Mouse (Mus musculus) myocyte (in vitro differentiated cells): ENCODE measurements at regions not wholly inside any gene's neighbourhood (a gene's known extent, or its start where the extent isn't known, plus 50 kb on each side); places are given as distances from the start of the nearest gene placed in this dataset.

Experiments used
- CEBPB ChIP-seq: IDR thresholded peaks from 2 replicates; pipeline ENCODE4 v1.6.1; 2011; ENCODE audit warnings: mild to moderate bottlenecking, moderate library complexity; ENCODE audit not compliant: poor library complexity, insufficient read depth, severe bottlenecking
- E2F4 ChIP-seq: IDR thresholded peaks from one replicate; pipeline ENCODE4 v1.6.1; 2011; ENCODE audit warnings: mild to moderate bottlenecking, control low read depth, moderate library complexity; ENCODE audit not compliant: insufficient read depth
- MAX ChIP-seq: IDR thresholded peaks from one replicate; pipeline ENCODE4 v1.6.1; 2011; ENCODE audit warnings: low read depth, mild to moderate bottlenecking, control low read depth
- MYOD1 ChIP-seq, 3 experiments: IDR thresholded peaks; one replicate each; pipeline ENCODE4 v1.6.1; 2011; ENCODE audit warnings: control low read depth in 2 of 3, low read depth in 2 of 3, mild to moderate bottlenecking in 2 of 3, moderate library complexity in 1 of 3; ENCODE audit not compliant: insufficient read length in 2 of 3, control insufficient read depth in 1 of 3
- MYOG ChIP-seq, 3 experiments: IDR thresholded peaks; one replicate each; pipeline ENCODE4 v1.6.1; 2011; ENCODE audit warnings: control low read depth in 2 of 3, low read depth in 2 of 3, mild to moderate bottlenecking in 2 of 3; ENCODE audit not compliant: insufficient read length in 2 of 3, control insufficient read depth in 1 of 3, insufficient read depth in 1 of 3
- POLR2A ChIP-seq: IDR thresholded peaks from one replicate; pipeline ENCODE4 v1.6.1; 2011; ENCODE audit warnings: low read depth, mild to moderate bottlenecking, control low read depth, moderate library complexity; ENCODE audit not compliant: insufficient read length
- POLR2AphosphoS2 ChIP-seq: IDR thresholded peaks from one replicate; pipeline ENCODE4 v1.6.1; 2011; ENCODE audit warnings: low read depth, control low read depth; ENCODE audit not compliant: insufficient read length
- REST ChIP-seq: IDR thresholded peaks from one replicate; pipeline ENCODE4 v1.6.1; 2011; ENCODE audit warnings: mild to moderate bottlenecking, control low read depth, moderate library complexity; ENCODE audit not compliant: insufficient read depth, insufficient read length
- TCF12 ChIP-seq: IDR thresholded peaks from one replicate; pipeline ENCODE4 v1.6.1; 2011; ENCODE audit warnings: mild to moderate bottlenecking, control low read depth; ENCODE audit not compliant: poor library complexity, insufficient read depth, severe bottlenecking
- TCF3 ChIP-seq: IDR thresholded peaks from one replicate; pipeline ENCODE4 v1.6.1; 2011; ENCODE audit warnings: low read depth, control low read depth; ENCODE audit not compliant: insufficient read length
- USF1 ChIP-seq: IDR thresholded peaks from one replicate; pipeline ENCODE4 v1.6.1; 2011; ENCODE audit warnings: low read depth, mild to moderate bottlenecking, control low read depth, moderate library complexity

GRCm38 (mm10) chr8:42043526-42043925, 626.7 kb upstream of the Frg1 start:
- TF ChIP-seq POLR2A (no peak), MYOD1 (IDR thresholded peaks at IDR 0.05; ENCODE audit: control insufficient read depth in 1 of 3, insufficient read length in 2 of 3, low read depth in 2 of 3) (no peak), E2F4 (no peak), USF1 (no peak), MAX (no peak), CEBPB (no peak), POLR2AphosphoS2 (no peak), TCF12 (no peak), TCF3 (no peak), REST (no peak), MYOG (IDR thresholded peaks at IDR 0.05; ENCODE audit: control insufficient read depth in 1 of 3, insufficient read depth in 1 of 3, insufficient read length in 2 of 3, low read depth in 2 of 3) (no peak)
